Mouse (Mus musculus) forebrain, embryonic 16.5 days (tissue): ENCODE results near the gene Hnrnpul2. TPM values are rescaled to one million over a fixed set of nuclear protein-coding genes. Genes with fewer than 3 reads are reported as not detected.

Source experiments
- ATAC-seq: fragments of 200-750 bp; cut with Nextera tagmentation; 2 replicates; pipeline ENCODE4 v1.8.0; 2017; ENCODE audit warnings: mild to moderate bottlenecking, moderate library complexity
- H3K27ac ChIP-seq: fragments of 300-500 bp; sonication (generic); 2 replicates; pipeline ENCODE4 v1.5.1; 2014; ENCODE audit warnings: low read length, control low read depth
- H3K27me3 ChIP-seq: fragments of 300-500 bp; sonication (generic); replicated peaks from 2 replicates; pipeline ENCODE4 v1.6.1; 2014; ENCODE audit warnings: low read length; ENCODE audit not compliant: control insufficient read depth, insufficient read depth
- H3K36me3 ChIP-seq: fragments of 300-500 bp; sonication (generic); 2 replicates; pipeline ENCODE4 v1.6.1; 2014; ENCODE audit not compliant: control insufficient read depth, insufficient read depth
- H3K4me1 ChIP-seq: fragments of 300-500 bp; sonication (generic); replicated peaks from 2 replicates; pipeline ENCODE4 v1.6.1; 2014; ENCODE audit warnings: low read length; ENCODE audit not compliant: control insufficient read depth, insufficient read depth
- H3K4me2 ChIP-seq: fragments of 300-500 bp; sonication (generic); 2 replicates; pipeline ENCODE4 v1.6.1; 2014; ENCODE audit warnings: mild to moderate bottlenecking, low read length, control low read depth
- H3K4me3 ChIP-seq: fragments of 300-500 bp; sonication (generic); replicated peaks from 2 replicates; pipeline ENCODE4 v1.5.1; 2014; ENCODE audit warnings: mild to moderate bottlenecking, low read length, control low read depth
- H3K9ac ChIP-seq: fragments of 300-500 bp; sonication (generic); replicated peaks from 2 replicates; pipeline ENCODE4 v1.6.1; 2014; ENCODE audit warnings: low read depth, low read length, control low read depth
- H3K9me3 ChIP-seq: fragments of 300-500 bp; sonication (generic); 2 replicates; pipeline ENCODE4 v1.6.1; 2016; ENCODE audit warnings: low read length; ENCODE audit not compliant: control insufficient read depth
- WGBS: fragments of 180-500 bp; shearing (Covaris S2); extraction: QIAGEN DNeasy Blood & Tissue Kit; methylation state at CpG from one replicate; pipeline ENCODE4 v1.1.7; 2014; 5-methylcytosine and 5-hydroxymethylcytosine counted together
- polyA plus RNA-seq: library from polyadenylated mRNA; unstranded; fragments of >200 nt; fragmentation: Nextera tagmentation; extraction: Ambion mirVana; gene quantifications from 2 replicates; pipeline ENCODE4 v1.2.1, GENCODE M21; 2015

Gene Hnrnpul2
- polyA plus RNA-seq, 1 experiment from 2014 or later: 5.5 TPM

DNA sequence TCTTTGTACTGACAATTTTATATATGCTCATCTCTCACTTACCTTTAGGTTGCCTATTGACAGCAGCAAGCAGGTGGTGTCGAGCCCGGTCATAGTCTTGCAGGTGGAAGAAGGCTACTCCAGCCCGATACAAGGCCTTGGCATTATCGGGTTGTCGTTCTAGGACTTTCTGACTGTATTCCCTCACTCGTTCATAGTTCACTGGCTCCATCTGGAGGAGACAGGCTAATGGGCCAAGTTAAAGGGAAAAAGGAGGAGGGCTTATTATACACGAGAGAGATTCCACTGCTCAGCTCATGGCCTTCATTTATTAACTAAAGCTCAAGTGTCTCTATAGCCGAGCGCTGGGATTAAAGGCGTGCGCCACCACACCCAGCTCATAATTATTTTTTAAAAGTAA, 4.0 kb upstream of the Hnrnpul2 start:
- Histone ChIP-seq H3K9ac (no peak overlapping the region), H3K4me2 (0 out of 2 replicates have a peak overlapping the region, but pooled peaks have one; percentile 9), H3K9me3 (no peaks in the 10 kb centered on the region), H3K4me1 (peaks cover 30% of the 10 kb centered on the region), H3K36me3 (0 out of 2 replicates have a peak, but pooled peaks cover 4% of the 10 kb centered on the region), H3K27ac (no peak overlapping the region), H3K27me3 (no peaks in the 10 kb centered on the region), H3K4me3 (no peak overlapping the region)
- 70% methylated on average over 11 of the region's 11 CpGs for WGBS
- no peak for ATAC-seq

DNA sequence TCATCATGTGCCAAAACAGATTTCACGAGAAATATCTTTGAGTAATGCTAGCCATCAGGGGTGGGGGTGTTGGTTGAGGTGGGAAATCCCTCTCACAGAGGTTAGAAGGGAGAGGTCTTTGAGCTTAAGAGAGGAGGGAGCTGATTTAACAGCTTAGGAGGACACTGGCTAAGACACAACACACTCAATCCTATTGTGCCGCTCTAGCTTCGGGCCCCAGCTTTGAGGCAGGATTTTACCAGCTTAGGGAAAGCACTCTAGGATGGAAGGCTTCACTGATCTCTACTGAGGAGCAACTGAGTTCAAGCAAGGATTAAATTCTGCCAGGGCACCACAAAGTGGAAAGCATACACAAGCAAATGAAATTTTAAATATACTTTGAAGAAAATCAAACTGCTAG, 2.8 kb upstream of the Hnrnpul2 start:
- 63% methylated on average over 3 of the region's 3 CpGs for WGBS
- Histone ChIP-seq H3K9ac (0 out of 2 replicates have a peak overlapping the region, but pooled peaks have one; percentile 33), H3K27ac (no peak overlapping the region), H3K4me3 (no peak overlapping the region), H3K4me2 (peak overlapping the region; percentile 12), H3K27me3 (no peaks in the 10 kb centered on the region), H3K4me1 (peaks cover 36% of the 10 kb centered on the region), H3K9me3 (no peaks in the 10 kb centered on the region), H3K36me3 (no peaks in the 10 kb centered on the region)
- no peak for ATAC-seq

DNA sequence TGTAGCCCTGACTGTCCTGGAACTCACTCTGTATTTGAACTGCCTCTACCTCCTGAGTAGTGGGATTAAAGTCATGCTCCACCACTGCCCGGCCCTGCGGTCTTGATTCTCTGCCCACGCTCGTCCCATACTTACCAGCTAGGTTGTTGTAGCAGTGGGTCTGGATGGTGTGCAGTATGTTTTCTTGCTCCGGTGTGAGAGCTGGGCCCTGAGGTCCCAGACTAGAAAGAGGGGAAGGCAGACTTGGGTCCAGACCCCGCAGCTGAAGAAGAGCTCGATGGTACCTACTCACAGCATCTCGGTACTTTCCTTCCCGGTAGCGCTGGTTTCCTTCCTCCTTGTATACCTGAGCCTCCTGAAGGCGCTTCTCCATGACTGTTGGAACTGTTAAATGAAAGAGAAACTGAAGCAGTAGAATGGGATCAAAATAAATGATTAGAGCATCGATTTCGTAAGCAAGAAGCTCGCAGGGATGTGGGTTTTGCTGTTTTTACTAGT, 1.5 kb upstream of the Hnrnpul2 start:
- Histone ChIP-seq H3K27ac (peak overlapping the region; percentile 90), H3K36me3 (no peaks in the 10 kb centered on the region), H3K4me3 (peak overlapping the region; percentile 99), H3K9ac (peak overlapping the region; percentile 61), H3K4me2 (peak overlapping the region; percentile 92), H3K4me1 (peaks cover 48% of the 10 kb centered on the region), H3K27me3 (no peaks in the 10 kb centered on the region), H3K9me3 (no peaks in the 10 kb centered on the region)
- 25% methylated on average over 14 of the region's 14 CpGs for WGBS
- ATAC-seq: no peak

DNA sequence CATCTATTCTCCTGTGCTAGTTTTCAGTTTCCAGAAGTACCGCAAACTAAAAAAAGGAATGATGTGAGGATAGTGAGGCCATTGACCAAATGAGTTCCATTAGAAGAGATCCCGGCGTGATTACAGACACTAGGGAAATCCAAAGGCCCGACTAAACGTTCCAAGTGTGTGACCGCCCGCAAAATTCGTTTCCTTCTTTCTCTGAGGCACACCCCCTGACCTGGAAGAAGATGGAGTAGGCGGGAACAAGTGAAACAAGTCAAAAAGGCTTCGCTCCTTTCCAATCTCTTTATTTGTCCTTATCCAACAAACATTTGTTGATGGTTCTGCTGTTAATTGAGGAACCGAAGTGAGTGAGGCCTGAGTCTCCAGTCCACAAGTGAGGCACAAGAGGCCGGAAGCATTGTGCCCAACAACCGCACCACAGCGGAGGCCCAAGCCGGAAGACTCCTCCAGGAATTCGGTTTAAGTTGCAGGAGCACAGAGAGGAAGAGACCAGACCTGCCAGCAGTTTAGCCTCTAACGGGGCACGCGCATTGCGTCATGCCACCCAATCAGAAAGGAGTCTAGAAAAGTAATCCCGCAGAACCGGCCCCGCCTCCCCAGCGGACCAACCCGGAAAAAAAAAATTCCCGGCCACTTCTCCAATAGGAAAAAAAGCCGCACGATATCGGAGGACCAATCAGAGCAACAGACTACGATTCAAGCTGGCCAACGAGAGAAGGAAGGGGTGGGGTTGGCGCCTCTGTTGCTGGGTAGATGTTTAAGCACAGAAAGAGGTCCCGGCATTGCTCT, 812 bp upstream of the Hnrnpul2 start, which contains the start of gene Ttc9c:
Ttc9c (minus strand) TSS at position 533 of the 795 bp plus-strand sequence.
- ATAC-seq: peak; percentile 91
- H3K4me1 ChIP-seq: peaks cover 50% of the 10 kb centered on the region

DNA sequence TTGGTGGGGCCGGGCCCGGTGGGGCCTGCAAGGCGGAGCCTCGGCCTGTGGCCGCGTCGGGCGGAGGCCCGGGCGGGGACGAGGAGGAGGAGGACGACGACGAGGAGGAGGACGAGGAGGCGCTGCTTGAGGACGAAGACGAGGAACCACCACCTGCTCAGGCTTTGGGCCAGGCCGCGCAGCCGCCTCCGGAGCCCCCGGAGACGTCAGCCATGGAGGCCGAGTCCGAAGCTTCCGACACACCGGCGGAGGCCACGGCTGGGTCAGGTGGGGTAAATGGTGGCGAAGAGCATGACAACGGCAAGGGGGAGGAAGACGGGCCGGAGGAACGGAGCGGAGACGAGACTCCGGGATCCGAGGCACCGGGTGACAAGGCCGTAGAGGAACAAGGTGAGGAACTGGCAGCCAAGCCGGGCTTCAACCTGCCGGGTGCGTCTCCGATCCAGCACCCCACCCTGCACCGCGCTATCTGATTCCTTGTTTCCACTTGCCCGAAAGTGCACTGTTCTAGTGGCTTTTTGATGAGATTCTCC, 680 bp downstream of the Hnrnpul2 start:
- H3K4me2 ChIP-seq: peak overlapping the region; percentile 78
- no peaks in the 10 kb centered on the region for H3K27me3 ChIP-seq
- H3K9me3 ChIP-seq: no peaks in the 10 kb centered on the region
- H3K9ac ChIP-seq: peak overlapping the region; percentile 93
- ATAC-seq: peak; percentile 7
- H3K36me3 ChIP-seq: peaks cover 11% of the 10 kb centered on the region
- H3K27ac ChIP-seq: peak overlapping the region; percentile 100
- peaks cover 45% of the 10 kb centered on the region for H3K4me1 ChIP-seq
- WGBS: 0% methylated on average over 48 of the region's 48 CpGs
- H3K4me3 ChIP-seq: peak overlapping the region; percentile 99

More for the DNA sequence above, 812 bp upstream of the Hnrnpul2 start, which contains the start of gene Ttc9c:
- Histone ChIP-seq H3K27me3 (no peaks in the 10 kb centered on the region), H3K9me3 (no peaks in the 10 kb centered on the region), H3K4me2 (peak within 1 kb of the TSS; percentile 92), H3K9ac (peak within 1 kb of the TSS; percentile 93), H3K4me3 (peak within 1 kb of the TSS; percentile 99), H3K27ac (peak within 1 kb of the TSS; percentile 100), H3K36me3 (no peaks in the 10 kb centered on the region; the same call in 1 of the 2 replicates)
- under 1% methylated on average over 33 of the region's 33 CpGs for WGBS

DNA sequence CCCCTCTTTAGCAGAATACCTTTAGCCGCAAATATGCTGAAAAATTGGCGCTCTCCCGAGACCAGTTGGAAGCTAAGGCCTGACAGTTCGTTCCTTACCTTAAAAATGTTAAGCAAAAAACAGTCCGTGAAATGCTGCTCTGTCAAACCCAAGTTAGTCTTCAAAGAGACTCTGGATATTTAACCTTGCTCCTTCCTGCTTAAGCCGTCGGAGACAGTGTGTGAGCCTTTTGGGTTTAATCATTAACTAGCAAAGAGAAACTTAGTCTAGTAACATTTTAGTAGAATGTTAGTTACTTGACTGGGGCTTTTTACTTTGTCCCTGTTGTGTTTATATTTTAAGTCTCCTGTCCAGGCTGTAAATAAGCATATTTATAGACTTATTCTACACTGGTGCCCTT, 1.3 kb downstream of the Hnrnpul2 start:
- H3K4me2 ChIP-seq: peak overlapping the region; percentile 78
- no peak for ATAC-seq
- WGBS: 1% methylated on average over 7 of the region's 7 CpGs
- peaks cover 39% of the 10 kb centered on the region for H3K4me1 ChIP-seq
- H3K9me3 ChIP-seq: no peaks in the 10 kb centered on the region
- H3K27ac ChIP-seq: no peak overlapping the region; the same call in 1 of the 2 replicates
- H3K9ac ChIP-seq: peak overlapping the region; percentile 93
- H3K4me3 ChIP-seq: peak overlapping the region; percentile 99
- no peaks in the 10 kb centered on the region for H3K27me3 ChIP-seq
- H3K36me3 ChIP-seq: peaks cover 16% of the 10 kb centered on the region

DNA sequence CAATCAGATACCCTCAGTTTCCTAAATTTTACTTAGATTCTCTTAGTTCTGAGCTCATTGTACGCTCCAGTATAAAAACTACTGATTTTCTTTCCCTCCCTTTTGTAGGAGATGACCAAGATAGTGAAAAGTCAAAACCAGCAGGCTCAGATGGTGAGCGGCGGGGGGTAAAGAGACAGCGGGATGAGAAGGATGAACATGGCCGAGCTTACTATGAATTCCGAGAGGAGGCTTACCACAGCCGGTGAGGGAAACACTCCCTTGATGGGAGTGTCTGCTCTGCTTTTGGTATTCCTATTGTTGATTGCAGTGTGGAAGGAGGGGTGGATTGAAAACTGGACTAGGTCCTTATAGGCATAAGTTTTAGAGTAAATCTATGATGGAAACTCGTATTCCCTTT, 2.9 kb downstream of the Hnrnpul2 start:
- Histone ChIP-seq H3K9ac (0 out of 2 replicates have a peak overlapping the region, but pooled peaks have one; percentile 15), H3K27me3 (no peaks in the 10 kb centered on the region), H3K27ac (no peak overlapping the region), H3K36me3 (peaks cover 31% of the 10 kb centered on the region), H3K4me2 (peak overlapping the region; percentile 78), H3K4me3 (peak overlapping the region; percentile 11), H3K4me1 (peaks cover 27% of the 10 kb centered on the region), H3K9me3 (no peaks in the 10 kb centered on the region)
- WGBS: 68% methylated on average over 8 of the region's 8 CpGs
- ATAC-seq: no peak

DNA sequence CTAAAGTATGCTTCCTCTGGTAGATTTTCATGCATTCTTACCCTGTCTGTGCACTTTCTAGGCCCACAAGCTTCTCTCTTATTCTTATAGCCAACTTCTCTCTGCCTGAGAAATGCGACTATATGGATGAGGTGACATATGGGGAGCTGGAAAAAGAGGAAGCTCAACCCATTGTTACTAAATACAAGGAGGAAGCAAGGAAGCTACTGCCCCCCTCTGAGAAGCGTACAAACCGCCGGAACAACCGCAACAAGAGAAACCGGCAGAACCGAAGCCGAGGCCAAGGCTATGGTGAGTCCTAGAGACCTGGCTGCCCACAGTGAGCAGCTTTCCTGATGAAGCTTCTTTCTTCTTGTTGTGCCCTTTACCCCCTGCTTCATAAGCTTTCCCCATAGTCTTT, 9.8 kb downstream of the Hnrnpul2 start, which contains the start of gene AC129217.1:
AC129217.1 (plus strand) TSS at position 114 of the 400 bp plus-strand sequence.
- ATAC-seq: no peak
- H3K4me3 ChIP-seq: no peak within 1 kb of the TSS

DNA sequence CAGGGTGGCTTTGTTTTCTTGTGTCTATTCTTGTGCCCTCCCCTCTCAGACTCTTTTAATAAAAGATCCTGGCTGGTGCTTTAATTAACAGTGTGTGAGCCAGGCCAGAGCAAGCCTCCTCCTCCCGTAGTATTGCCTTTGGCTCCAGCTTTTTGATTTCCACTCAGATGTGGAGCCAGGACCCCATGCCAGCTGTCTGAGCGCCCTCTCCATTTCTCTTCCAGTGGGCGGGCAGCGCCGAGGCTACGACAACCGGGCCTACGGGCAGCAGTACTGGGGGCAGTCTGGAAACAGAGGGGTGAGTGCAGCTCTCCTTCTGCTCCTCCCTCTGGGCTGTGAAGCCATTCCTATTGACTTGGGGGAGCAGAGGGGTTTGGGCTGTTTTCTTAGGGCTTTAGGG, 10.9 kb downstream of the Hnrnpul2 start:
- peak; percentile 31; the same call in 1 of the 2 replicates for ATAC-seq
- H3K4me2 ChIP-seq: no peak overlapping the region
- H3K9ac ChIP-seq: no peak overlapping the region
- WGBS: 70% methylated on average over 8 of the region's 8 CpGs
- no peak overlapping the region; the same call in 1 of the 2 replicates for H3K27ac ChIP-seq
- H3K27me3 ChIP-seq: no peaks in the 10 kb centered on the region
- no peak overlapping the region for H3K4me3 ChIP-seq
- H3K4me1 ChIP-seq: no peaks in the 10 kb centered on the region
- H3K9me3 ChIP-seq: no peaks in the 10 kb centered on the region
- H3K36me3 ChIP-seq: peaks cover 70% of the 10 kb centered on the region

More for the DNA sequence above, 9.8 kb downstream of the Hnrnpul2 start, which contains the start of gene AC129217.1:
- Histone ChIP-seq H3K27ac (no peak within 1 kb of the TSS; the same call in 1 of the 2 replicates), H3K36me3 (peaks cover 76% of the 10 kb centered on the region), H3K4me1 (no peaks in the 10 kb centered on the region), H3K4me2 (no peak within 1 kb of the TSS), H3K9me3 (no peaks in the 10 kb centered on the region), H3K9ac (no peak within 1 kb of the TSS), H3K27me3 (no peaks in the 10 kb centered on the region)
- WGBS: 83% methylated on average over 8 of the region's 8 CpGs
